Mouse (Mus musculus) heart, postnatal 0 days (tissue): ENCODE data around the gene Tmem120a.

Experiments
- CTCF ChIP-seq: IDR thresholded peaks from 2 replicates; pipeline ENCODE4 v1.5.1; 2016; ENCODE audit warnings: antibody characterized with exemption, control low read depth, low read depth
- EP300 ChIP-seq: IDR thresholded peaks from 2 replicates; pipeline ENCODE4 v1.6.1; 2016; ENCODE audit warnings: antibody characterized with exemption, low read depth

GRCm38 (mm10) chr5:135727871-135728270 lies 16.4 kb downstream of the Tmem120a start:
- no peak for TF ChIP-seq EP300
- no peak for TF ChIP-seq CTCF
